Mouse (Mus musculus) limb, embryonic 12.5 days (tissue): ENCODE results near the gene H2-Eb2. TPM values are rescaled to one million over a fixed set of nuclear protein-coding genes. Genes with fewer than 3 reads are reported as not detected.
A peak's percentile ranks its signal among the peaks of the same experiment; 100 is the strongest.
"Not testable (repeated sequence)": the region's sequence is repeated elsewhere in the genome, so short reads cannot be mapped to it uniquely, and the experiment has no call there.

Experiments
- ATAC-seq: fragments of 200-750 bp; cut with Nextera tagmentation; 2 replicates; pipeline ENCODE4 v1.8.0; 2017; ENCODE audit warnings: low read depth, moderate TSS enrichment; ENCODE audit not compliant: insufficient number of reproducible peaks, insufficient read depth, low FRiP score, low TSS enrichment
- H3K27ac ChIP-seq: fragments of 300-500 bp; sonication (generic); 2 replicates; pipeline ENCODE4 v1.5.1; 2016; ENCODE audit warnings: mild to moderate bottlenecking, moderate library complexity
- H3K27me3 ChIP-seq: fragments of 300-500 bp; sonication (generic); 2 replicates; pipeline ENCODE4 v1.6.1; 2016; ENCODE audit warnings: mild to moderate bottlenecking, moderate library complexity
- H3K36me3 ChIP-seq: fragments of 300-500 bp; sonication (generic); 2 replicates; pipeline ENCODE4 v1.6.1; 2016; ENCODE audit warnings: mild to moderate bottlenecking, moderate library complexity
- H3K4me1 ChIP-seq: fragments of 300-500 bp; sonication (generic); replicated peaks from 2 replicates; pipeline ENCODE4 v1.6.1; 2016
- H3K4me2 ChIP-seq: fragments of 300-500 bp; sonication (generic); 2 replicates; pipeline ENCODE4 v1.6.1; 2016; ENCODE audit warnings: mild to moderate bottlenecking, moderate library complexity
- H3K4me3 ChIP-seq: fragments of 300-500 bp; sonication (generic); replicated peaks from 2 replicates; pipeline ENCODE4 v1.5.1; 2016; ENCODE audit warnings: mild to moderate bottlenecking
- H3K9ac ChIP-seq: fragments of 300-500 bp; sonication (generic); replicated peaks from 2 replicates; pipeline ENCODE4 v1.6.1; 2016; ENCODE audit warnings: mild to moderate bottlenecking, moderate library complexity
- H3K9me3 ChIP-seq: fragments of 300-500 bp; sonication (generic); 2 replicates; pipeline ENCODE4 v1.6.1; 2016; ENCODE audit warnings: mild to moderate bottlenecking, moderate library complexity
- WGBS: fragments of 180-500 bp; shearing (Covaris S2); methylation state at CpG from one replicate; pipeline ENCODE4 v1.1.7; 2016; 5-methylcytosine and 5-hydroxymethylcytosine counted together
- polyA plus RNA-seq: library from polyadenylated mRNA; unstranded; fragments of >200 nt; fragmentation: Nextera tagmentation; extraction: Ambion mirVana; gene quantifications from 2 replicates; pipeline ENCODE4 v1.2.1, GENCODE M21; 2016

H2-Eb2 gene
- polyA plus RNA-seq, 1 experiment from 2014 or later: 0.18 TPM

DNA sequence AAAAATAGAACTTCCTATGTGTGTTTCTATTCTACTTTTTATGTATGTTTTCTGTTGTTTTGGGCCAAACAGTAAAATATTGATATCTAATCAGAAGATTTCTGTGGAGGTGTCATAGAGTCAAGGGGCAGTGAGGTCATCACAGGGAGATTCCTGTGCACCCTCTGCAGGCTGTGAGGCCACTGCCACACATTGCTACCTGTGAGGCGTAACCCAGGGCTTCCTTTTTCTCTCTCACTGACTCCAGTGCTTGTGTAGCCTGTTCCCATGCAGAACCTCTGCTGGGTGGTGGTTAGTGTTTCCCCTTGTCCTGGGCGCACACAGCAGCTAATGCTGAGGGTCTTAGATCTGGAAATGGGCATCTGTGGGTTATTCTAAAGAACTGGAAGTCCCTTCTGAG is 19.1 kb upstream of the H2-Eb2 start:
- Histone ChIP-seq H3K9me3 (no peaks in the 10 kb centered on the region), H3K4me2 (no peak overlapping the region), H3K4me1 (no peaks in the 10 kb centered on the region), H3K9ac (no peak overlapping the region), H3K4me3 (no peak overlapping the region), H3K36me3 (no peaks in the 10 kb centered on the region), H3K27ac (no peak overlapping the region), H3K27me3 (no peaks in the 10 kb centered on the region)
- no peak for ATAC-seq
- 81% methylated on average over 2 of the region's 2 CpGs for WGBS

GRCm38 (mm10) chr17:34307216-34307615 is 18.2 kb upstream of the H2-Eb2 start:
- Histone ChIP-seq H3K27me3 (no peaks in the 10 kb centered on the region), H3K27ac (no peak overlapping the region), H3K9ac (no peak overlapping the region), H3K9me3 (no peaks in the 10 kb centered on the region), H3K36me3 (no peaks in the 10 kb centered on the region), H3K4me3 (no peak overlapping the region), H3K4me2 (no peak overlapping the region), H3K4me1 (no peaks in the 10 kb centered on the region)
- ATAC-seq: no peak

DNA sequence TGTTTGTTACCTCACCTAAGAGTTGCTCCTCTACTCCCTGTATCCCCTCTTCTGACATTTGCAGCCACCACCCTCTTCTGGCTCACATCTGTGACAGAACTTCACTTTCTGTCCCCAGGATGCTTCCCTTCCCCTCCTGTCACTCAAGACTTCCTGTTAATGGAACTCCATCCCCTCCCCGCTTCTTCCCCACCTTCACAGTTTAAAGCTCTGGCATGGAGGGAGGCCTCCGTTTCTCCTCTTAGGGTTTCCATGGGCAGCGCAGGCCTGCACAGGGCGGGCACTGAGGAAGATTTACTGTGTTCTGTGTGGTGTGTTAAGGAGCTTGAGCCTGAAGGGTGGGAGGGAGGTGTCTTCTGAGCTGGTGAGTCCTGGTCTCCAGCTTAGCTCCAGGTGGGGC is 17.3 kb upstream of the H2-Eb2 start:
- Histone ChIP-seq H3K4me3 (no peak overlapping the region), H3K4me2 (no peak overlapping the region), H3K4me1 (no peaks in the 10 kb centered on the region), H3K27ac (no peak overlapping the region), H3K9ac (no peak overlapping the region), H3K36me3 (no peaks in the 10 kb centered on the region), H3K9me3 (no peaks in the 10 kb centered on the region), H3K27me3 (no peaks in the 10 kb centered on the region)
- no peak for ATAC-seq
- 75% methylated on average over 4 of the region's 4 CpGs for WGBS

DNA sequence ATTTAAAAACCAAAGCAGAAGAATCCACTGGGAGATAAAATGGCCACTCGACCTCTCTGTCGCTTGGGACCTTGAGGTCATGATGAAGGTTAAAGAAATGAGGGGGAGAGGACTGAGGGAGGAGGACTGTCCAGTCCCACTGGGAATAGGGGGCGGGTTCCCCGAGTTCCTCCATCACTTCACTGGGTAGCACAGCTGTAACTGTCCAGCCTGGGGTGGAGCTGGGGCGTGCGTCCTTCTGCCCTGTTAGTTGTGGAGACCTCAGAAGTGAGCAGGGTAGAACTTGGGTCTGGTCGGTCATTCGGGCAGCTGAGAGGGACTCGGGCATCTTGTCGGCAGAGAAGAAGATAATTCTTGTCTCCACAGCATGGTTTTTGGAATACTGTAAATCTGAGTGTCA is 16.2 kb upstream of the H2-Eb2 start:
- H3K36me3 ChIP-seq: no peaks in the 10 kb centered on the region
- no peak overlapping the region for H3K27ac ChIP-seq
- ATAC-seq: no peak
- 0 out of 2 replicates have a peak, but pooled peaks cover under 1% of the 10 kb centered on the region for H3K27me3 ChIP-seq
- no peaks in the 10 kb centered on the region for H3K9me3 ChIP-seq
- WGBS: 35% methylated on average over 10 of the region's 10 CpGs
- peak overlapping the region; percentile 52 for H3K4me3 ChIP-seq
- peak overlapping the region; percentile 61 for H3K4me2 ChIP-seq
- H3K9ac ChIP-seq: peak overlapping the region; percentile 63
- H3K4me1 ChIP-seq: no peaks in the 10 kb centered on the region

DNA sequence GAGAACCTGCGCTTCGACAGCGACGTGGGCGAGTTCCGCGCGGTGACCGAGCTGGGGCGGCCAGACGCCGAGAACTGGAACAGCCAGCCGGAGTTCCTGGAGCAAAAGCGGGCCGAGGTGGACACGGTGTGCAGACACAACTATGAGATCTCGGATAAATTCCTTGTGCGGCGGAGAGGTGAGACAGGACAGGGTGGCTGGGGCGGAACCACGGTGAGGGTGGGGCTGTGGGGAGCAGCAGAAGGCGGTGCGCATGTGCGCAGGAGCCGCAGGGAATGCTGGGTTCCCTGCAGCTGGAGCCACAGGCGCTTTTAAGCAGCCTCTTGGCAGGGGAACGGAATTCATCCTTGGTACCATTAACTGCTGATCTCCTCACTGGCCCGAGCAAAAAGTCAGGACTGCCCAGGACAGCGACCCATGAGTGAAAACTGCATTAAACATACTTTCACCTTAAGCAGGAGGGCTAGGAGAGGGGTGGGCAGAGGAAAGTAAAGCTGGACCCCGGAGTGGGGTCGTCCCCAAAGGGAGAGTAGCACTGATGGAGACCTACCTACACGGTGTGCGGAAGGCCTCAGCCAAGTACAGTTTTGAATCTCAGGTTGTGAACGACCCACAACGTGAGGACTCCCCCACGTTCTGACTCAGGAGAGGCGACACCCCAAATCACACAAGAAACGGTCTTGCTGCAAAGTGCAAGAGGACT is 15.6 kb upstream of the H2-Eb2 start:
- WGBS: 21% methylated on average over 38 of the region's 38 CpGs
- no peaks in the 10 kb centered on the region for H3K9me3 ChIP-seq
- H3K4me1 ChIP-seq: no peaks in the 10 kb centered on the region
- ATAC-seq: peak; percentile 74; the same call in 1 of the 2 replicates
- H3K36me3 ChIP-seq: no peaks in the 10 kb centered on the region
- 0 out of 2 replicates have a peak, but pooled peaks cover 3% of the 10 kb centered on the region for H3K27me3 ChIP-seq
- peak overlapping the region; percentile 61 for H3K4me2 ChIP-seq
- H3K4me3 ChIP-seq: peak overlapping the region; percentile 52
- H3K9ac ChIP-seq: peak overlapping the region; percentile 63
- H3K27ac ChIP-seq: 0 out of 2 replicates have a peak overlapping the region, but pooled peaks have one; percentile 62

DNA sequence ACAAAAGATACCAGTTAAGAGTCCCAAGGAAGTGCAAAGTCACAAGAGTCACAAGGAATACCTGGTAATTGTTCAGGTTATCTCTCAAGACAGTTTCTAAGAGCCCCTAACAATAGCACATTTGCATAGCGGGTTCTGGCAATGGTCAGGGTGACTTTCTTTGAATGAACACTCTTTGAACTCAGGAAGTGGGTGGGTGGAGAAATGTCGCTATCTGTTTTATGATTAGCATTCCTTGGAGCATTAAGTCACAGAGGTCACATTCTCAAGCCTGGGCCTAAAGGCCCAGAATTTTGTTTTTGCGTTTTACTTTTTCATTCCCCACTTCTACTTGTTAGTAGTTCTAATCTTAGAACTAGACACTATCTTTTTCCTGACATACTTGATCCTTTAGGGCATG is 14.9 kb upstream of the H2-Eb2 start:
- not testable (repeated sequence) for H3K9me3 ChIP-seq, H3K4me3 ChIP-seq, ATAC-seq, H3K27me3 ChIP-seq, H3K4me1 ChIP-seq, H3K36me3 ChIP-seq, H3K4me2 ChIP-seq, H3K27ac ChIP-seq, H3K9ac ChIP-seq
- 78% methylated on average over 3 of the region's 3 CpGs for WGBS

GRCm38 (mm10) chr17:34312185-34312584 is 13.3 kb upstream of the H2-Eb2 start:
- no peaks in the 10 kb centered on the region for H3K9me3 ChIP-seq
- no peak overlapping the region for H3K27ac ChIP-seq
- H3K27me3 ChIP-seq: 0 out of 2 replicates have a peak, but pooled peaks cover 3% of the 10 kb centered on the region
- H3K9ac ChIP-seq: no peak overlapping the region
- H3K4me1 ChIP-seq: no peaks in the 10 kb centered on the region
- H3K4me2 ChIP-seq: no peak overlapping the region
- H3K36me3 ChIP-seq: no peaks in the 10 kb centered on the region
- no peak for ATAC-seq
- no peak overlapping the region for H3K4me3 ChIP-seq
- 79% methylated on average over 1 of the region's 1 CpGs for WGBS

GRCm38 (mm10) chr17:34313393-34313792 is 12.1 kb upstream of the H2-Eb2 start:
- ATAC-seq: no peak

GRCm38 (mm10) chr17:34314286-34314685 is 11.2 kb upstream of the H2-Eb2 start:
- H3K36me3 ChIP-seq: no peaks in the 10 kb centered on the region
- 0 out of 2 replicates have a peak overlapping the region, but pooled peaks have one; percentile 6 for H3K9ac ChIP-seq
- no peaks in the 10 kb centered on the region for H3K4me1 ChIP-seq
- WGBS: 72% methylated on average over 9 of the region's 9 CpGs
- 0 out of 2 replicates have a peak, but pooled peaks cover 3% of the 10 kb centered on the region for H3K27me3 ChIP-seq
- H3K4me3 ChIP-seq: no peak overlapping the region
- H3K9me3 ChIP-seq: no peaks in the 10 kb centered on the region
- ATAC-seq: no peak
- H3K27ac ChIP-seq: no peak overlapping the region
- no peak overlapping the region for H3K4me2 ChIP-seq

More at GRCm38 (mm10) chr17:34313393-34313792, 12.1 kb upstream of the H2-Eb2 start:
- WGBS: 41% methylated on average over 3 of the region's 3 CpGs
- no peaks in the 10 kb centered on the region for H3K9me3 ChIP-seq
- no peaks in the 10 kb centered on the region for H3K4me1 ChIP-seq
- H3K36me3 ChIP-seq: no peaks in the 10 kb centered on the region
- no peak overlapping the region for H3K4me2 ChIP-seq
- H3K9ac ChIP-seq: no peak overlapping the region
- no peak overlapping the region for H3K4me3 ChIP-seq
- 0 out of 2 replicates have a peak, but pooled peaks cover 3% of the 10 kb centered on the region for H3K27me3 ChIP-seq
- H3K27ac ChIP-seq: no peak overlapping the region

DNA sequence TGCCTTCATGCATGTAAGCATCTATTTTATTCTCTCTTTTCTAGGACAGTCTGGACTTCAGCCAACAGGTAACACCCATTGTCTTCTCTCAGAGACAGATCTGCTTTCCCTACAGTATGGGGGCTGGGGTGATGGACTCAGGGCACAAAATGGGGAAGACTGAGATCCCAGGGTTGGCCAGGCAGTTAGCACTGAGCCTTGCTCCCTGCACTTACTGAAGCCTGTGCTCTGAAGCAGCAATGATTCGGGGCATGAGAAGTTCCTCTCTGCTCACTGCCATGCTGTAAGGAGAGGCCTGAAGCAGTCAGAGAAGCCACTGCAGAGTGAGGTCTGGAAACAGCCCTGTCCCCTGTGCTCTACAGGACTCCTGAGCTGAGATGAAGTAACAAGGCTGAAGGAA is 10.0 kb upstream of the H2-Eb2 start:
- Histone ChIP-seq H3K4me2 (no peak overlapping the region), H3K4me1 (no peaks in the 10 kb centered on the region), H3K4me3 (no peak overlapping the region), H3K9me3 (no peaks in the 10 kb centered on the region), H3K27ac (no peak overlapping the region), H3K27me3 (0 out of 2 replicates have a peak, but pooled peaks cover 3% of the 10 kb centered on the region), H3K36me3 (no peaks in the 10 kb centered on the region), H3K9ac (no peak overlapping the region)
- WGBS: 85% methylated on average over 1 of the region's 1 CpGs
- ATAC-seq: no peak

- ATAC-seq: no peak
- 73% methylated on average over 2 of the region's 2 CpGs for WGBS
These were observed 8.8 kb upstream of the H2-Eb2 start for GRCm38 (mm10) chr17:34316697-34317096.

GRCm38 (mm10) chr17:34317275-34317674 is 8.2 kb upstream of the H2-Eb2 start:
- 0 out of 2 replicates have a peak, but pooled peaks cover 3% of the 10 kb centered on the region for H3K27me3 ChIP-seq
- no peaks in the 10 kb centered on the region for H3K9me3 ChIP-seq
- no peaks in the 10 kb centered on the region for H3K36me3 ChIP-seq
- no peak overlapping the region for H3K4me2 ChIP-seq
- no peak overlapping the region for H3K27ac ChIP-seq
- no peak overlapping the region for H3K4me3 ChIP-seq
- no peaks in the 10 kb centered on the region for H3K4me1 ChIP-seq
- no peak overlapping the region for H3K9ac ChIP-seq
- WGBS: 44% methylated on average over 2 of the region's 2 CpGs
- no peak for ATAC-seq

More at GRCm38 (mm10) chr17:34316697-34317096, 8.8 kb upstream of the H2-Eb2 start:
- Histone ChIP-seq H3K36me3 (no peaks in the 10 kb centered on the region), H3K9ac (no peak overlapping the region), H3K4me2 (no peak overlapping the region), H3K4me3 (no peak overlapping the region), H3K9me3 (no peaks in the 10 kb centered on the region), H3K27me3 (0 out of 2 replicates have a peak, but pooled peaks cover 3% of the 10 kb centered on the region), H3K4me1 (no peaks in the 10 kb centered on the region), H3K27ac (no peak overlapping the region)
